Mouse (Mus musculus) lung, embryonic 15.5 days (tissue): Measurements from ENCODE around the gene Sirt1. TPM values are rescaled to one million over a fixed set of nuclear protein-coding genes. Genes with fewer than 3 reads are reported as not detected.

Experiments
- ATAC-seq: fragments of 200-750 bp; cut with Nextera tagmentation; 2 replicates; pipeline ENCODE4 v1.8.0; 2017; ENCODE audit warnings: moderate number of reproducible peaks, borderline replicate concordance; ENCODE audit not compliant: low FRiP score, low TSS enrichment; ENCODE audit errors: extremely low read depth
- H3K27ac ChIP-seq: fragments of 300-500 bp; sonication (generic); 2 replicates; pipeline ENCODE4 v1.5.1; 2015; ENCODE audit warnings: moderate library complexity, mild to moderate bottlenecking, inconsistent platforms
- H3K27me3 ChIP-seq: fragments of 300-500 bp; sonication (generic); 2 replicates; pipeline ENCODE4 v1.6.1; 2015; ENCODE audit warnings: inconsistent platforms
- H3K36me3 ChIP-seq: fragments of 300-500 bp; sonication (generic); 2 replicates; pipeline ENCODE4 v1.6.1; 2015; ENCODE audit warnings: inconsistent platforms
- H3K4me1 ChIP-seq: fragments of 300-500 bp; sonication (generic); 2 replicates; pipeline ENCODE4 v1.6.1; 2015; ENCODE audit warnings: inconsistent platforms
- H3K4me2 ChIP-seq: fragments of 300-500 bp; sonication (generic); 2 replicates; pipeline ENCODE4 v1.6.1; 2015; ENCODE audit warnings: inconsistent platforms, mild to moderate bottlenecking, moderate library complexity
- H3K4me3 ChIP-seq: fragments of 300-500 bp; sonication (generic); 2 replicates; pipeline ENCODE4 v1.5.1; 2015; ENCODE audit warnings: mild to moderate bottlenecking, inconsistent platforms
- H3K9ac ChIP-seq: fragments of 300-500 bp; sonication (generic); 2 replicates; pipeline ENCODE4 v1.6.1; 2015; ENCODE audit warnings: inconsistent platforms
- H3K9me3 ChIP-seq: fragments of 300-500 bp; sonication (generic); 2 replicates; pipeline ENCODE4 v1.6.1; 2016; ENCODE audit warnings: inconsistent platforms
- WGBS: fragments of 180-500 bp; shearing (Covaris S2); methylation state at CpG from one replicate; pipeline ENCODE4 v1.1.7; 2015; 5-methylcytosine and 5-hydroxymethylcytosine counted together
- polyA plus RNA-seq: library from polyadenylated mRNA; unstranded; fragments of >200 nt; fragmentation: Nextera tagmentation; extraction: Ambion mirVana; gene quantifications from 2 replicates; pipeline ENCODE4 v1.2.1, GENCODE M21; 2015

Sirt1 gene
- 5.3 and 5.9 TPM in 2 replicates for polyA plus RNA-seq

DNA sequence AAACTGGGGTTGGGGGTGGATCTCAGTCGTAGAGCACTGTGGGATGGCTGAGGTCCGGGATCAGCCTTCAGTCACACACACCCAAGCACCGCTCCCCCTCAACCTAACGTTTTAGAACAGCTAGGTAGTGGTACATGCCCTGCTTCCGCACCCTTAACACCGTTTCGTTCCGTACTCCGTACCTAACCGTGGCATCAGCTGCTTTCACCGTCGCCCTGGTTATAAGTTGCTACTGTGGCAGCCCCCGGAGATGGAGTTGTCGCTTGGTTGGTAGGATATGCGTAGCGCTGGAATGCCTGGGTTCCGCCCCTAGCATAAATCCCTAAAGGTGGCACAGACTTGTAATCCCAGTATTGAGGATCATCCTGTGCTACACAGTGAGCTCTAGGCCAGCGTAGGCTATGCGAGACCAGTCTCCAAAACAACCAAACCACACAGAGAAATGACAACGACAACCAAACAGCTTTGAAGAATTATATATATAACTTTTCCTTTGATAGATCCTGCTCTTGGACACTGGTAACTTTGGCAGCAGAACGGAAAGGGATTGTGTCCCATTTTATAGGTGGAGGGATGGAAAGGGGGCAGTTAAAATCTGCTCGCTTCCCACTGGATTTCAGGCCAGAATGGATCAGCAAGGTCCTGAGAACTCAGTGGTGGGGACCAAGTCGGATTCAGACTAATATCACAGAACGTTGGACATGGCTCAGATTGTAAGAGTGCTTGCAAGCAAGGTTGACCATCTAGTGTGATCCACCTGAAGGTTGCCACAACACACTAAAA lies at the start of gene Sirt1:
Gene Sirt1, minus strand, starts transcription at position 207 of the 783 bp plus-strand sequence.
- Histone ChIP-seq H3K4me3 (peak within 1 kb of the TSS; percentile 55), H3K27ac (0 out of 2 replicates have a peak within 1 kb of the TSS, but pooled peaks have one; percentile 6), H3K9me3 (no peaks in the 10 kb centered on the region), H3K9ac (peak within 1 kb of the TSS; percentile 53), H3K4me1 (peaks cover 9% of the 10 kb centered on the region; the same call in 1 of the 2 replicates), H3K27me3 (no peaks in the 10 kb centered on the region), H3K36me3 (no peaks in the 10 kb centered on the region), H3K4me2 (peak within 1 kb of the TSS; percentile 84)
- 3% methylated on average over 24 of the region's 24 CpGs for WGBS
- no peak for ATAC-seq

DNA sequence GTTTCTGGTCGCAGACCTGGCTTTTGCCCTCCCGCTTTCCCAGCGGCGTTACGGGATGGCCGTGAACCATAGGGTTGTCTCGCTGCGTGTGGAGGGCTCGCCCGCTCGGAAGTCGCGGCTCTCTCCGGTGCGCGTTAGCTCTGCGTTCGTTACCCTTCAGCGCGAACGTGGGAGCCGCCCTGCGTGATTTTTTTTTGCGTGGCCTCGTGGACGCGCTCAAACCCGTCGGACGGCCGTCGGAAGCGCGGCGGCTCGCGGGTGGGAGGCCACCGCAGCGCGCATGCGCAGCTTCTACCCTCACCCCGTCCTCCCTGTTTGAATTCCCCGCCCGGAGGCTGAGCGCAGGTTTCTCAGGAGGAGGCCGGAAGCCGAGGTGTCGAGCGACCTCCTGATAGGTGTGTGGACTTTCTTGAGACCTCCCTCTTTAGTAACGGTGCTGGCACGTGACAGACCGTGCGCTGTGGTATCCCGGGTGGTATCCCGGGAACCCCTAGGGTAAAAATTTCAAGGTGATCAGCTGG lies 48.3 kb upstream of the Sirt1 start, which contains the start of gene Ctnna3:
Gene Ctnna3, plus strand, starts transcription at position 314 of the 521 bp plus-strand sequence.
- H3K27ac ChIP-seq: peak within 1 kb of the TSS; percentile 85
- peak; percentile 90 for ATAC-seq
- under 1% methylated on average over 55 of the region's 55 CpGs for WGBS

DNA sequence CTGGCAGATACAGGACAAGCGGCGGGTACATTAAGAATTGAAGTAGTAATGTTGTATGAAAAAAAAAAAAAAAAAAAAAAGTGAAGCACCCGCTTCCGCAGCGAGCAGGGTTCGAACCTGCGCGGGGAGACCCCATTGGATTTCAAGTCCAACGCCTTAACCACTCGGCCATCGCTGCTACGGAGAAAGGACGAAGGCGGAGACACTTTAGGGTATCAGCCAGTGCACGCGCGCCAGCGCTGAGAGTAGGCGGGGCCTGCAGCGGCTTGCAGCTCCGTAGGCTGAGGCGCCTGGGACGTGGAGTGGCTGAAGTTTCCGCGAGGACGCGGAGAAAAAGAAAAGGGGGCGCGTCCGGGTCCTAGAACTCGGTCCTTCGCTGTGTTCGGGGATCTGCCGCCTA lies 47.9 kb upstream of the Sirt1 start:
- H3K4me3 ChIP-seq: peak overlapping the region; percentile 85
- peak overlapping the region; percentile 83 for H3K4me2 ChIP-seq
- no peaks in the 10 kb centered on the region for H3K27me3 ChIP-seq
- 0 out of 2 replicates have a peak, but pooled peaks cover 6% of the 10 kb centered on the region for H3K4me1 ChIP-seq
- whole genome bisulfite sequencing: under 1% methylated on average over 34 of the region's 34 CpGs
- no peaks in the 10 kb centered on the region for H3K36me3 ChIP-seq
- ATAC-seq: peak; percentile 96
- H3K9ac ChIP-seq: peak overlapping the region; percentile 77
- peak overlapping the region; percentile 85 for H3K27ac ChIP-seq
- no peaks in the 10 kb centered on the region for H3K9me3 ChIP-seq

More for the DNA sequence above, 48.3 kb upstream of the Sirt1 start, which contains the start of gene Ctnna3:
- Histone ChIP-seq H3K4me1 (0 out of 2 replicates have a peak, but pooled peaks cover 6% of the 10 kb centered on the region), H3K4me2 (peak within 1 kb of the TSS; percentile 83), H3K27me3 (no peaks in the 10 kb centered on the region), H3K9ac (peak within 1 kb of the TSS; percentile 77), H3K36me3 (no peaks in the 10 kb centered on the region), H3K9me3 (no peaks in the 10 kb centered on the region), H3K4me3 (peak within 1 kb of the TSS; percentile 85)

DNA sequence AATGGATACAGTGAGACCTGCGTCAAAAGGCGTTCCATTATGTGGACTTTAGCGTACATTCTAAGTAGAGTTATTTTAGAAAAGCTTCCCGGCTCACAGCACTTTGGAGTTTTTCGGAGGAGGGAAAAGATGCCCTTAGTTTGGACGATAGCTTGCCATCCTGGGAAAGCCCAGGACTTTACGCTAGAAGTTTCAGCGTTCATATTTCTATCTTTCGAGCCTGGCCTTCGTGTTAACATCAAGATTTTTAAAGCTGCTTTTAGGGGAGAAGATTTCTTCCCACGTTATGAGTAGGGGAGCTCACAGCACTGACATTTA lies 47.5 kb upstream of the Sirt1 start:
- under 1% methylated on average over 11 of the region's 11 CpGs for WGBS

DNA sequence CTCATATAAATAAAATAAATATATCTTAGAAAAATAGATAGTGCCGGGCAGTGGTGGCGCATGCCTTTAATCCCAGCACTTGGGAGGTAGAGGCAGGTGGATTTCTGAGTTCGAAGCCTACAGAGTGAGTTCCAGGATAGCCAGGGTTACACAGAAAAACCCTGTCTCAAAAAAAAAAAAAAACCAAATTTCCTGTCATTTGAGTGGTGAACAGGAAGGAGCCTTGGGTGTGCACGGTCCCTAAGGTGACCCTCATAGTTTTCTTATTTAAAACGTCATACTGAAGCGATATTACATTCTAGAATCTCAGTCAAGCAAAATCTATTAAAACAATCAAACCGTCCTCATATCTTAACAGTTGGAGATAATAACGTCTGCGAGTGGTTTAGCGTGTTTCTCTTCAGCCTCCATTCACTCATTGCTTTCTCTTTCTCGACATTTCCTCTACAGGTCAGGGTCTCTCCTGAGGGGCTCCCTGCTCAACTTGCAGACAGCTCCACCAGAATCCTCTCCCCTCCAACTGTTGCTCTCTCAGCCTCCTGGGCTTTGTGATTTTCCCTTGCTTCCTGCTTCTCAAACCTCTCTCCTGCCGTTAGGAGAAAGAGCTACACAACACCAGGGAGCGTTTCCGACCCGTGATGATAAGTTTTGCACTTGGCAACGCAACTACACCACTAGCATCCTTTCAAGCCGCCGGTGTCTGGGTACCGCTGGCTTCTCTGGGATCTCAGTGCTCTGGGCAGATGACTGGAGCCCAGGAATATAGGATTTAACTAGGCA lies 46.9 kb upstream of the Sirt1 start:
- ATAC-seq: no peak
- H3K4me2 ChIP-seq: peak overlapping the region; percentile 83
- H3K4me1 ChIP-seq: 0 out of 2 replicates have a peak, but pooled peaks cover 6% of the 10 kb centered on the region
- peak overlapping the region; percentile 85 for H3K4me3 ChIP-seq
- 0 out of 2 replicates have a peak overlapping the region, but pooled peaks have one; percentile 35 for H3K27ac ChIP-seq
- H3K27me3 ChIP-seq: no peaks in the 10 kb centered on the region
- no peaks in the 10 kb centered on the region for H3K36me3 ChIP-seq
- H3K9ac ChIP-seq: peak overlapping the region; percentile 45
- no peaks in the 10 kb centered on the region for H3K9me3 ChIP-seq
- WGBS: 15% methylated on average over 19 of the region's 19 CpGs

More for the DNA sequence above, 47.5 kb upstream of the Sirt1 start:
- Histone ChIP-seq H3K9me3 (no peaks in the 10 kb centered on the region), H3K4me1 (0 out of 2 replicates have a peak, but pooled peaks cover 6% of the 10 kb centered on the region), H3K36me3 (no peaks in the 10 kb centered on the region), H3K27me3 (no peaks in the 10 kb centered on the region), H3K27ac (peak overlapping the region; percentile 35; the same call in 1 of the 2 replicates), H3K4me3 (peak overlapping the region; percentile 85), H3K9ac (peak overlapping the region; percentile 45), H3K4me2 (peak overlapping the region; percentile 83)
- no peak for ATAC-seq

DNA sequence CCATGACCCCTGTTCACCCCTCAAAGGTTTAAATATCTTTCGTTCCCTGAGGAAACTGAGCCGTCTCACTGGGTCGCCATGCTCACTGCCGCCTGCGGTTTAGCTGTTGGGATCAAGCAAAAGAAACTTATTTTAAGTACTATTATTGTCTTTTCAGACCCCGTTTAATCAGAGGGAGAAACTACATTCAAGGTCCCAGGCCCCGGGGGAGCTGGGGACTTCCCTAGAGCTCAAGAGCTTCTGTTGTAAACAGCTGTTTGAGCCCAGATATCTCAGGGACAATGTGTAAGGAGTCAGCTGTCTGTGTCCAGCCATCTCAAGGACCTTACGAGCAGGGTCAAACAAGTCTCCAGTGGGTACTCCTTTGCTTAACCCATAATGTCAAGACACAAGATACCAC lies 45.6 kb upstream of the Sirt1 start:
- no peak overlapping the region for H3K27ac ChIP-seq
- H3K4me3 ChIP-seq: no peak overlapping the region
- WGBS: 78% methylated on average over 8 of the region's 8 CpGs
- ATAC-seq: no peak
- no peak overlapping the region for H3K9ac ChIP-seq
- no peaks in the 10 kb centered on the region for H3K36me3 ChIP-seq
- H3K4me1 ChIP-seq: 0 out of 2 replicates have a peak, but pooled peaks cover 6% of the 10 kb centered on the region
- no peak overlapping the region for H3K4me2 ChIP-seq
- no peaks in the 10 kb centered on the region for H3K27me3 ChIP-seq
- H3K9me3 ChIP-seq: no peaks in the 10 kb centered on the region

DNA sequence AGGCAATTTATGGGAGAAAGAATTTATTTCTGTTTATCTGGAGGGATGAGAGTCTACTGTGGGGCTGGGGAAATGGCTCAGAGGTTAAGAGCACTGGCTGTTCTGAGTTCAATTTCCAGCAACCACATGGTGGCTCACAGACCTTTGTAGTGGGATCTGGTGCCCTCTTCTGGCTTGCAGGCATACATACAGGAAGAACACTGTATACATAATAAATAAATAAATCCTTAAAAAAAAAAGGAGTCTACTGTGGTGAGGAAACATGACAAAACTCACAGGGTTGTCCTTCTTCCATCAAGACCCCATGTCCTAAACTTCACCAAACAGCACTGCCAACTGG lies 42.9 kb upstream of the Sirt1 start:
- Histone ChIP-seq H3K4me2 (no peak overlapping the region), H3K36me3 (no peaks in the 10 kb centered on the region), H3K4me1 (0 out of 2 replicates have a peak, but pooled peaks cover 6% of the 10 kb centered on the region), H3K27me3 (no peaks in the 10 kb centered on the region), H3K9ac (no peak overlapping the region), H3K9me3 (no peaks in the 10 kb centered on the region), H3K4me3 (no peak overlapping the region), H3K27ac (no peak overlapping the region)
- ATAC-seq: no peak

DNA sequence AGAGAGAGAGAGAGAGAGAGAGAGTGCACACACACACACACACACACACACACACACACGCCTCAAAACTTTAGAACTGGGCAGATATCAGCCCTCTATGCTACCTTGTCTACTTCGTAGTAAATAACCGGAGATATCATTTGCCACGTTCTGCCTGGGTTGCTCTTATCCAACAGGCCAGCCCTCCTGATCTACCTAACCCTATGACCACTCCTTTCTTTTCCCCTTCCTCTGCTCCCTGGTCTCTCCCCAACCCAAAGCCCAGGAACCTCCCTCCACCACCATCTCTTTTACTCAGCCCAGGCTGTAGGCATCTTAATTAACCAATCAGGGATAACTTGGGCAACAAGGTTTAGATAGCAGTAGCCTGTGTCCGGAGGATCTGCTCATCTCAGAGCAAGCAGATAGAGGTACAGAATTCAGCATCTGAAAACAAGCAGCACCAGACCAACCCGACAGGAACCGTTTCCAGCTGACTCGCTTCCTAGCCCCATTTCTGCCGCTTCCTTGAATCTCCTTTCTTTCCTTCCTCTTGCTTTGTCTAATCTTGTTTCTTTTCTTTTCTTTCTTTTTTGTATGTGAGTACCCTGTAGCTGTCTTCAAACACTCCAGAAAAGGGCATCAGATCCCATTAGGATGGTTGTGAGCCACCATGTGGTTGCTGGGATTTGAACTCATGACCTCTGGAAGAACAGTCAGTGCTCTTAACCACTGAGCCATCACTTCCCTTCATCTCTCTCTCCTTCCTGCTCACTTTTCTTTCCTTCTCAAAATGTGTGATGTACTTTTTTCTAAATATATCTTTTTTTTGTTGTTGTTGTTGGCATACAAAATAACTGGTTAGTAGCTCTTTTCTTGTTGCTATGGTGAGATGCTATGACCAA lies 42.3 kb upstream of the Sirt1 start:
- Histone ChIP-seq H3K9me3 (no peaks in the 10 kb centered on the region), H3K36me3 (no peaks in the 10 kb centered on the region), H3K4me3 (no peak overlapping the region), H3K4me2 (no peak overlapping the region), H3K27me3 (no peaks in the 10 kb centered on the region), H3K27ac (no peak overlapping the region), H3K4me1 (0 out of 2 replicates have a peak, but pooled peaks cover 6% of the 10 kb centered on the region), H3K9ac (no peak overlapping the region)
- 79% methylated on average over 9 of the region's 9 CpGs for WGBS
- ATAC-seq: no peak

DNA sequence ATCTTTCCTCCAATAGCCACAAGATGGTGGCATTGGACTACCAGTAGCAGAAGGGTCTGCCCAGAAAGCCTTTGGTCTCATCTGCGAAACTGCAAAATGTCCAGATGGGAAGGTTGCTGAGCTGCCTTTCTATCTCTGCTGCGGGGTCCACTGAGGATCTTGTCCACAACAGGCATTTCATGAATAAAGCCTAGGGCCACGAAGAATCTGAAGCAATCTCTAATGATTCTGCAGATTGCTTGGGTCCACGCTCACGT lies 41.2 kb upstream of the Sirt1 start:
- 86% methylated on average over 5 of the region's 5 CpGs for WGBS
- no peak for ATAC-seq
- no peaks in the 10 kb centered on the region for H3K27me3 ChIP-seq
- H3K9me3 ChIP-seq: no peaks in the 10 kb centered on the region
- no peak overlapping the region for H3K27ac ChIP-seq
- no peak overlapping the region for H3K4me3 ChIP-seq
- no peaks in the 10 kb centered on the region for H3K36me3 ChIP-seq
- H3K4me2 ChIP-seq: no peak overlapping the region
- H3K4me1 ChIP-seq: no peaks in the 10 kb centered on the region
- no peak overlapping the region for H3K9ac ChIP-seq

DNA sequence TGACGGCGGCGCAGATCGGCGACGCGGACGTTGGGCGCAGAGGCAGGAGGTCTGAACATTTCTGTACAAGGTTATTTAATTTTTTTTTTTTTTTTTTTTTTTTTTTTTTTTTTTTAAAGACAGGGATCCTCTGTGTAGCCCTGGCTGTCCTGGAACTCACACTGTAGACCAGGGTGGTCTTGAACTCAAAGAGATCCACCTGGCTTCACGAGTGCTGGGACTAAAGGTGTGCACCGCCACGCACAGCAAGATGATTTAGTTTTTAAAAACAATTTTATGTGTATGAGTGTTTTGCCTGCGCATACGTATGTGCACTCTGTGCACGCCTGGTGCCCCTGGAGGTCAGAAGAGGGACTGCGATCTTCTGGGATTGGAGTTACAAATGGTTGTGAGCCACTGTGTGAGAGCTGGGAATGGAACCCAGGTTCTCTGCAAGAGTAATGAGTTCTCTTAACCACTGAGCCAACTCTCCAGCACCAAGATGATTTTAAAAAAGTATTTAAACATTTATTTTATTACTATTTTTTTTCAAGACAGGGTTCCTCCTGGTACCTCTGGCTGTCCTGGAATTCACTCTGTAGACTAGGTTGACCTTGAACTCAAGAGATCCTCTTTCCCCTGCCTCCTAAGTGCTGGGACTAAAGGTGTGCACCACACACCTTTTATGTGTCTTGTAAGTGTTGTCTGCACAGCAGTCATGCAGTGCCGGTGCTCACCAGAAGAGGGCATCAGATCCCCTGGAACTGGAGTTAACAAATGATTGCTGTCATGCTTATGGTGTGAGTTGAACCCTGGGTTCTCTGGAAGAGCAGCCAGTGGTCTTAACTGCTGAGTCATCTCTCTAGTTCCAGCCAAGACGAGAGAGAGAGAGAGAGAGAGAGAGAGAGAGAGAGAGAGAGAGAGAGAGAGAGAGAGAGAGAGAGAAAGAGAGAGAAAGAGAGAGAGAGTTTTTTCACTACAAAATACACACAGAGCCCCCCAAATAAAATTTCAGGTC lies 40.5 kb upstream of the Sirt1 start, which contains the start of gene Gm7075:
Gene Gm7075, minus strand, starts transcription at position 51 of the 997 bp plus-strand sequence.
- no peaks in the 10 kb centered on the region for H3K36me3 ChIP-seq
- H3K9me3 ChIP-seq: no peaks in the 10 kb centered on the region
- H3K4me2 ChIP-seq: no peak within 1 kb of the TSS
- 84% methylated on average over 18 of the region's 18 CpGs for WGBS
- H3K4me1 ChIP-seq: 0 out of 2 replicates have a peak, but pooled peaks cover 2% of the 10 kb centered on the region
- H3K27ac ChIP-seq: no peak within 1 kb of the TSS
- no peak within 1 kb of the TSS for H3K9ac ChIP-seq
- no peak within 1 kb of the TSS for H3K4me3 ChIP-seq
- no peaks in the 10 kb centered on the region for H3K27me3 ChIP-seq
- no peak for ATAC-seq
